ENCODE assay signal across 29 mouse cellular contexts in genomic region chr10:42661916-42662315, GRCm38 (mm10).
"Had no signal": no experiment of that assay in that cellular context is flagged by ENCODE, and none has a peak within 500 bp of the region (broad histone marks: within the 10 kb centered on the region; RNA-seq: fewer than 3 reads in every experiment).

No protein-coding gene starts in this region.

- H3K27ac ChIP-seq: embryonic facial prominence, embryonic 10.5 days; embryonic facial prominence, embryonic 12.5 days; embryonic facial prominence, embryonic 13.5 days; embryonic facial prominence, embryonic 15.5 days; forebrain, embryonic 10.5 days; forebrain, embryonic 12.5 days; forebrain, embryonic 13.5 days; forebrain, embryonic 15.5 days; gastrocnemius, adult 2 months; heart, adult 2 months had no signal

- H3K4me2 ChIP-seq: embryonic facial prominence, embryonic 12.5 days; embryonic facial prominence, embryonic 13.5 days; embryonic facial prominence, embryonic 15.5 days; forebrain, embryonic 12.5 days; forebrain, embryonic 13.5 days; forebrain, embryonic 15.5 days had no signal

- H3K9me3 ChIP-seq: embryonic facial prominence, embryonic 10.5 days; embryonic facial prominence, embryonic 12.5 days; embryonic facial prominence, embryonic 13.5 days; embryonic facial prominence, embryonic 15.5 days; forebrain, embryonic 10.5 days; forebrain, embryonic 12.5 days; forebrain, embryonic 13.5 days; forebrain, embryonic 15.5 days had no signal

- ATAC-seq: forebrain, embryonic 13.5 days; forebrain, embryonic 14.5 days; forebrain, embryonic 15.5 days; forebrain, postnatal 0 days had no signal

- DNase-seq: cerebellum, adult 18-20 months; cerebellum, adult 2 months; cerebellum, adult 8-10 months; cerebellum, adult 9-10 months; cerebellum, adult 9-11 months; cerebellum, postnatal 10 days; cerebellum, postnatal 14 days; cerebellum, postnatal 25 days; cerebellum, postnatal 36 days; embryo, embryonic 11 days; forebrain, postnatal 0 days; gastrocnemius, adult 2 months; gastrocnemius, postnatal 10 days; gastrocnemius, postnatal 14 days; gastrocnemius, postnatal 25 days; gastrocnemius, postnatal 36 days; heart, adult 11 months; heart, adult 18-20 months; heart, adult 2 months had no signal

- H3K36me3 ChIP-seq: embryonic facial prominence, embryonic 10.5 days; embryonic facial prominence, embryonic 12.5 days; embryonic facial prominence, embryonic 13.5 days; embryonic facial prominence, embryonic 15.5 days; forebrain, embryonic 10.5 days; forebrain, embryonic 12.5 days; forebrain, embryonic 15.5 days had no signal

- H3K9ac ChIP-seq: embryonic facial prominence, embryonic 12.5 days; embryonic facial prominence, embryonic 13.5 days; embryonic facial prominence, embryonic 15.5 days; forebrain, embryonic 12.5 days; forebrain, embryonic 13.5 days; forebrain, embryonic 15.5 days; forebrain, postnatal 0 days had no signal

- H3K4me3 ChIP-seq: embryonic facial prominence, embryonic 10.5 days; embryonic facial prominence, embryonic 12.5 days; embryonic facial prominence, embryonic 13.5 days; embryonic facial prominence, embryonic 15.5 days; erythroblast, embryonic 14.5 days; forebrain, embryonic 10.5 days; forebrain, embryonic 12.5 days; forebrain, embryonic 13.5 days; forebrain, embryonic 15.5 days; gastrocnemius, adult 2 months; heart, adult 2 months had no signal

- H3K4me1 ChIP-seq: embryonic facial prominence, embryonic 10.5 days; embryonic facial prominence, embryonic 12.5 days; embryonic facial prominence, embryonic 13.5 days; embryonic facial prominence, embryonic 15.5 days; forebrain, embryonic 10.5 days; forebrain, embryonic 12.5 days; forebrain, embryonic 13.5 days; forebrain, embryonic 15.5 days had no signal

- H3K27me3 ChIP-seq: embryonic facial prominence, embryonic 12.5 days; embryonic facial prominence, embryonic 13.5 days; embryonic facial prominence, embryonic 15.5 days; forebrain, embryonic 12.5 days; forebrain, embryonic 13.5 days; forebrain, embryonic 15.5 days had no signal
